Mouse (Mus musculus): Measurements from ENCODE around the gene Lrp2. TPM values are rescaled to one million over a fixed set of nuclear protein-coding genes. Genes with fewer than 3 reads are reported as not detected.

The Lrp2 gene
- polyA plus RNA-seq, 1 experiment: 0.07 TPM

GRCm38 (mm10) chr2:69612716-69613115 lies 26.9 kb upstream of the Lrp2 start:
- Histone ChIP-seq H3K4me3 (no peak overlapping the region), H3K27me3 (ENCODE audit: control insufficient read depth, insufficient read depth, insufficient read length) (no peaks in the 10 kb centered on the region), H3ac (ENCODE audit: control insufficient read depth, insufficient read length) (no peak overlapping the region), H3K79me2 (ENCODE audit: control insufficient read depth, insufficient read depth) (no peaks in the 10 kb centered on the region), H3K4me2 (ENCODE audit: low read depth) (no peak overlapping the region), H3K36me3 (ENCODE audit: control insufficient read depth, insufficient read depth) (no peaks in the 10 kb centered on the region)
- no peak for TF ChIP-seq POLR2A (IDR thresholded peaks at IDR 0.05; ENCODE audit: insufficient read length, low read depth)
- no peak for TF ChIP-seq POLR2AphosphoS2 (IDR thresholded peaks at IDR 0.05; ENCODE audit: insufficient read length, low read depth)
- no peak for TF ChIP-seq CEBPB (IDR thresholded peaks at IDR 0.05; ENCODE audit: insufficient read depth, poor library complexity, severe bottlenecking)
- no peak for TF ChIP-seq SRF (IDR thresholded peaks at IDR 0.05; ENCODE audit: control insufficient read depth, insufficient read length, low read depth)
- no peak for TF ChIP-seq REST (IDR thresholded peaks at IDR 0.05; ENCODE audit: insufficient read depth, insufficient read length)
- no peak for TF ChIP-seq MAX (IDR thresholded peaks at IDR 0.05; ENCODE audit: low read depth)
- TF ChIP-seq MYOG (IDR thresholded peaks at IDR 0.05; ENCODE audit: control insufficient read depth in 1 of 3, insufficient read depth in 1 of 3, insufficient read length in 2 of 3, low read depth in 2 of 3): no peak
- TF ChIP-seq MYOD1 (IDR thresholded peaks at IDR 0.05; ENCODE audit: control insufficient read depth in 1 of 3, insufficient read length in 2 of 3, low read depth in 2 of 3): no peak
- TF ChIP-seq TCF12 (IDR thresholded peaks at IDR 0.05; ENCODE audit: insufficient read depth, poor library complexity, severe bottlenecking): no peak
- TF ChIP-seq E2F4 (IDR thresholded peaks at IDR 0.05; ENCODE audit: insufficient read depth): no peak
- TF ChIP-seq USF1 (IDR thresholded peaks at IDR 0.05; ENCODE audit: low read depth): no peak
- no peak for TF ChIP-seq TCF3 (IDR thresholded peaks at IDR 0.05; ENCODE audit: insufficient read length, low read depth)

GRCm38 (mm10) chr2:69612237-69612636 lies 26.4 kb upstream of the Lrp2 start:
- Histone ChIP-seq H3ac (ENCODE audit: control insufficient read depth, insufficient read length) (no peak overlapping the region), H3K4me2 (ENCODE audit: low read depth) (no peak overlapping the region), H3K27me3 (ENCODE audit: control insufficient read depth, insufficient read depth, insufficient read length) (no peaks in the 10 kb centered on the region), H3K4me3 (no peak overlapping the region), H3K79me2 (ENCODE audit: control insufficient read depth, insufficient read depth) (no peaks in the 10 kb centered on the region), H3K36me3 (ENCODE audit: control insufficient read depth, insufficient read depth) (no peaks in the 10 kb centered on the region)
- TF ChIP-seq MAX (IDR thresholded peaks at IDR 0.05; ENCODE audit: low read depth): no peak
- TF ChIP-seq MYOD1 (IDR thresholded peaks at IDR 0.05; ENCODE audit: control insufficient read depth in 1 of 3, insufficient read length in 2 of 3, low read depth in 2 of 3): no peak
- TF ChIP-seq POLR2A (IDR thresholded peaks at IDR 0.05; ENCODE audit: insufficient read length, low read depth): no peak
- no peak for TF ChIP-seq CEBPB (IDR thresholded peaks at IDR 0.05; ENCODE audit: insufficient read depth, poor library complexity, severe bottlenecking)
- TF ChIP-seq MYOG (IDR thresholded peaks at IDR 0.05; ENCODE audit: control insufficient read depth in 1 of 3, insufficient read depth in 1 of 3, insufficient read length in 2 of 3, low read depth in 2 of 3): no peak
- TF ChIP-seq TCF12 (IDR thresholded peaks at IDR 0.05; ENCODE audit: insufficient read depth, poor library complexity, severe bottlenecking): no peak
- TF ChIP-seq E2F4 (IDR thresholded peaks at IDR 0.05; ENCODE audit: insufficient read depth): no peak
- TF ChIP-seq USF1 (IDR thresholded peaks at IDR 0.05; ENCODE audit: low read depth): no peak
- TF ChIP-seq REST (IDR thresholded peaks at IDR 0.05; ENCODE audit: insufficient read depth, insufficient read length): no peak
- TF ChIP-seq TCF3 (IDR thresholded peaks at IDR 0.05; ENCODE audit: insufficient read length, low read depth): no peak
- no peak for TF ChIP-seq POLR2AphosphoS2 (IDR thresholded peaks at IDR 0.05; ENCODE audit: insufficient read length, low read depth)
- TF ChIP-seq SRF (IDR thresholded peaks at IDR 0.05; ENCODE audit: control insufficient read depth, insufficient read length, low read depth): no peak

DNA sequence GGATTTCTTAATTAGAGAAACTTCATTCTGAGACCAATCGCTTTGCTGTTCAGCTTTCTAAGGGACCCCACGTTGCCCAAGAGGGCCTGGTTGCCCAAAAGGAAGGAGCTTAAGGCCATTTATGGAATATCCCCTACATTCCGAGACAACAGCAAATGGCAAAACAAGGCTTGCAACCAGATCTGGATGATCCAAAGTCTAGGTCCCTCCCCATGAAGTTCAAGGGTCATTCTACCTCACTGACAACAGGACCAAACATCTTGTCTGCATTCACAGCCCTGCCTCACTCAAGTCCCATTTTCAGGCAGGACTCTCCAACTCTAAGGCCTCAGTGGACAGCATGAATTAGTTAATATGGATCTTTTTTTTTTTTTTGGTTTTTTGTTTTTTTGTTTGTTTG lies 20.8 kb upstream of the Lrp2 start:
- H3K79me2 ChIP-seq (ENCODE audit: control insufficient read depth, insufficient read depth): no peaks in the 10 kb centered on the region
- H3ac ChIP-seq (ENCODE audit: control insufficient read depth, insufficient read length): no peak overlapping the region
- H3K4me3 ChIP-seq: no peak overlapping the region
- no peak overlapping the region for H3K4me2 ChIP-seq (ENCODE audit: low read depth)
- H3K27me3 ChIP-seq (ENCODE audit: control insufficient read depth, insufficient read depth, insufficient read length): no peaks in the 10 kb centered on the region
- no peak for TF ChIP-seq MYOD1 (IDR thresholded peaks at IDR 0.05; ENCODE audit: control insufficient read depth in 1 of 3, insufficient read length in 2 of 3, low read depth in 2 of 3)
- no peak for TF ChIP-seq TCF3 (IDR thresholded peaks at IDR 0.05; ENCODE audit: insufficient read length, low read depth)
- TF ChIP-seq E2F4 (IDR thresholded peaks at IDR 0.05; ENCODE audit: insufficient read depth): no peak
- no peak for TF ChIP-seq REST (IDR thresholded peaks at IDR 0.05; ENCODE audit: insufficient read depth, insufficient read length)
- no peak for TF ChIP-seq POLR2A (IDR thresholded peaks at IDR 0.05; ENCODE audit: insufficient read length, low read depth)
- TF ChIP-seq USF1 (IDR thresholded peaks at IDR 0.05; ENCODE audit: low read depth): no peak
- TF ChIP-seq TCF12 (IDR thresholded peaks at IDR 0.05; ENCODE audit: insufficient read depth, poor library complexity, severe bottlenecking): no peak
- no peaks in the 10 kb centered on the region for H3K36me3 ChIP-seq (ENCODE audit: control insufficient read depth, insufficient read depth)

DNA sequence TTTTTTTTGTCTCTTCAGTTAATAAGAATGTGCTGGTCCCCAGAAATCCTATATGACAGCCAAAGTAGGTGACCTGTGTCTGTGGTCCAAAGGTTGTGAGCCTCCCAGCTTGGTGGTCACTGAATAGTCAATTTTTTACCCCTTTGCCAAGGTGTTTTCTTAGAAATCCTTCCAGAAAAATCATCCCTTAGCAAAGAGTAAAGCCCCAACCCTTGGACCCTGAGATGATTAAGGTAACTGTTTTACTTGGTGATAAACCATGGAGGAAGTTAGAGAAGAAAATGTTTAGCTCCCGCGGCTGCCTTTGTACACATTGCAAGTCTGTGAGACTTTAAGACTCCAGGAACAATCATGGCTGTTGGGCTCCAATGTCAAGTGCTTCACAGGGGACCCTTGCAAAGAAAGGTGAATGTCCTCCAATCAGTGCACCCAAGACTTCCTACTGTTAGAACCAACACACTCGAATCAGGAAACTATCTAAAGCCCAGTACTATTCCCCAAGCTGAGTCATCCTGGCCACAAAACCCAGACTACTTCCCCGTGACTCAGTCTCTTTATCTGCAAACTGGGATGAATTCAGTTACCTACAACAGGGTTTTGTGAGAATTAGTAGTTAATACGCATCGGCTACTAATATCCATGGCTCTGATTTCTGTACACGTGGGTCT lies 18.0 kb upstream of the Lrp2 start:
- Histone ChIP-seq H3ac (ENCODE audit: control insufficient read depth, insufficient read length) (no peak overlapping the region), H3K27me3 (ENCODE audit: control insufficient read depth, insufficient read depth, insufficient read length) (no peaks in the 10 kb centered on the region), H3K36me3 (ENCODE audit: control insufficient read depth, insufficient read depth) (no peaks in the 10 kb centered on the region), H3K79me2 (ENCODE audit: control insufficient read depth, insufficient read depth) (no peaks in the 10 kb centered on the region), H3K4me2 (ENCODE audit: low read depth) (no peak overlapping the region), H3K4me3 (no peak overlapping the region)
- no peak for TF ChIP-seq SRF (IDR thresholded peaks at IDR 0.05; ENCODE audit: control insufficient read depth, insufficient read length, low read depth)
- TF ChIP-seq TCF3 (IDR thresholded peaks at IDR 0.05; ENCODE audit: insufficient read length, low read depth): no peak
- TF ChIP-seq MAX (IDR thresholded peaks at IDR 0.05; ENCODE audit: low read depth): no peak
- TF ChIP-seq MYOD1 (IDR thresholded peaks at IDR 0.05; ENCODE audit: control insufficient read depth in 1 of 3, insufficient read length in 2 of 3, low read depth in 2 of 3): no peak
- no peak for TF ChIP-seq CEBPB (IDR thresholded peaks at IDR 0.05; ENCODE audit: insufficient read depth, poor library complexity, severe bottlenecking)
- TF ChIP-seq USF1 (IDR thresholded peaks at IDR 0.05; ENCODE audit: low read depth): no peak
- no peak for TF ChIP-seq TCF12 (IDR thresholded peaks at IDR 0.05; ENCODE audit: insufficient read depth, poor library complexity, severe bottlenecking)
- no peak for TF ChIP-seq POLR2AphosphoS2 (IDR thresholded peaks at IDR 0.05; ENCODE audit: insufficient read length, low read depth)
- no peak for TF ChIP-seq E2F4 (IDR thresholded peaks at IDR 0.05; ENCODE audit: insufficient read depth)
- no peak for TF ChIP-seq POLR2A (IDR thresholded peaks at IDR 0.05; ENCODE audit: insufficient read length, low read depth)
